Mouse (Mus musculus) heart, postnatal 0 days (tissue): ENCODE results near the gene Elf5. TPM values are rescaled to one million over a fixed set of nuclear protein-coding genes. Genes with fewer than 3 reads are reported as not detected.

Experiments
- ATAC-seq: fragments of 200-750 bp; cut with Nextera tagmentation; 2 replicates; pipeline ENCODE4 v1.8.0; 2017; ENCODE audit warnings: low read depth, moderate number of reproducible peaks, moderate library complexity; ENCODE audit not compliant: insufficient read depth
- DNase-seq: peaks from one replicate; pipeline ENCODE4 v3.0.0-alpha.2; 2016; ENCODE audit warnings: low spot score
- H3K27ac ChIP-seq: fragments of 300-500 bp; sonication (generic); 2 replicates; pipeline ENCODE4 v1.5.1; 2014; ENCODE audit warnings: low read depth, mild to moderate bottlenecking
- H3K27me3 ChIP-seq: fragments of 300-500 bp; sonication (generic); 2 replicates; pipeline ENCODE4 v1.6.1; 2014; ENCODE audit warnings: low read length, mixed read lengths; ENCODE audit not compliant: control insufficient read depth, insufficient read depth
- H3K36me3 ChIP-seq: fragments of 300-500 bp; sonication (generic); replicated peaks from 2 replicates; pipeline ENCODE4 v1.6.1; 2014; ENCODE audit warnings: low read length, mixed read lengths; ENCODE audit not compliant: control insufficient read depth, insufficient read depth
- H3K4me1 ChIP-seq: fragments of 300-500 bp; sonication (generic); 2 replicates; pipeline ENCODE4 v1.6.1; 2014; ENCODE audit warnings: antibody characterized with exemption; ENCODE audit not compliant: control insufficient read depth, insufficient read depth
- H3K4me2 ChIP-seq: fragments of 300-500 bp; sonication (generic); 2 replicates; pipeline ENCODE4 v1.6.1; 2014; ENCODE audit warnings: low read depth, mild to moderate bottlenecking, low read length, moderate library complexity
- H3K4me3 ChIP-seq: fragments of 300-500 bp; sonication (generic); 2 replicates; pipeline ENCODE4 v1.5.1; 2014; ENCODE audit warnings: low read depth, low read length
- H3K9ac ChIP-seq: fragments of 300-500 bp; sonication (generic); replicated peaks from 2 replicates; pipeline ENCODE4 v1.6.1; 2014; ENCODE audit warnings: low read depth, low read length, mixed read lengths
- H3K9me3 ChIP-seq: fragments of 300-500 bp; sonication (generic); replicated peaks from 2 replicates; pipeline ENCODE4 v1.6.1; 2016; ENCODE audit warnings: low read length; ENCODE audit not compliant: control insufficient read depth
- CTCF ChIP-seq: IDR thresholded peaks from 2 replicates; pipeline ENCODE4 v1.5.1; 2016; ENCODE audit warnings: antibody characterized with exemption, control low read depth, low read depth
- EP300 ChIP-seq: IDR thresholded peaks from 2 replicates; pipeline ENCODE4 v1.6.1; 2016; ENCODE audit warnings: antibody characterized with exemption, low read depth
- WGBS: fragments of 180-500 bp; shearing (Covaris S2); extraction: QIAGEN DNeasy Blood & Tissue Kit; methylation state at CpG from one replicate; pipeline ENCODE4 v1.1.7; 2014; 5-methylcytosine and 5-hydroxymethylcytosine counted together
- polyA plus RNA-seq: library from polyadenylated mRNA; unstranded; fragments of >200 nt; fragmentation: Nextera tagmentation; extraction: Ambion mirVana; gene quantifications from 2 replicates; pipeline ENCODE4 v1.2.1, GENCODE M21; 2015
- total RNA-seq: library from RNA; depleted of rRNA; stranded (reverse); fragments of >200 nt; gene quantifications from 2 replicates; pipeline ENCODE4 v1.2.3, GENCODE M21; 2014; ENCODE audit warnings: low replicate concordance

The Elf5 gene
- total and polyA plus RNA-seq, 2 experiments from 2014 or later = not detected

- ATAC-seq (no peak), DNase-seq (no peak)
- no peaks in the 10 kb centered on the region for H3K9me3 ChIP-seq
- no peak overlapping the region for H3K4me2 ChIP-seq
- no peaks in the 10 kb centered on the region for H3K36me3 ChIP-seq
- WGBS = 66% methylated on average over 4 of the region's 4 CpGs
- H3K27me3 ChIP-seq = no peaks in the 10 kb centered on the region
- TF ChIP-seq CTCF = no peak
- no peak for TF ChIP-seq EP300
- no peak overlapping the region for H3K4me3 ChIP-seq
- H3K27ac ChIP-seq = no peak overlapping the region
- no peaks in the 10 kb centered on the region for H3K4me1 ChIP-seq
- no peak overlapping the region for H3K9ac ChIP-seq
Measured at GRCm38 (mm10) chr2:103390086-103390988, 21.2 kb upstream of the Elf5 start.

DNA sequence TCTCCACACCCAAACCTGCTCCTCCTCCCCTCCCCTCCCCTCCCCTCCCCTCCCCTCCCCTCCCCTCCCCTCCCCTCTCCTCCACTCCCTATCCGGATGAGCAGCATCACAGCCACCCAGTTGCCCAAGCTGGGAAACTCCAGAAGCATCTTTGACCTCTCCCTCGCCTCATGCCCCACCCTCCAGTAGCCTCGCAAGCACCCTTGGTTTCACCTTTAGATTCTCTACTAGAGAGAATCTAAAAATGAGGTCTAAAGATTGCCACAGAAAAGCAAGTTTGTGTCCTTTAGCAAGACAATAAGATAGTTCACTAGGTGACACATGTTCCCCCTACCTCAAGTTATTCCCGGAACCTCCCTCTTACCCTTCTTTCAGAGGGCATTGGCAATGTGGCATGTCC is 19.9 kb upstream of the Elf5 start:
- ATAC-seq = no peak
- WGBS = 78% methylated on average over 4 of the region's 4 CpGs
- no peak for TF ChIP-seq CTCF
- TF ChIP-seq EP300 = no peak

DNA sequence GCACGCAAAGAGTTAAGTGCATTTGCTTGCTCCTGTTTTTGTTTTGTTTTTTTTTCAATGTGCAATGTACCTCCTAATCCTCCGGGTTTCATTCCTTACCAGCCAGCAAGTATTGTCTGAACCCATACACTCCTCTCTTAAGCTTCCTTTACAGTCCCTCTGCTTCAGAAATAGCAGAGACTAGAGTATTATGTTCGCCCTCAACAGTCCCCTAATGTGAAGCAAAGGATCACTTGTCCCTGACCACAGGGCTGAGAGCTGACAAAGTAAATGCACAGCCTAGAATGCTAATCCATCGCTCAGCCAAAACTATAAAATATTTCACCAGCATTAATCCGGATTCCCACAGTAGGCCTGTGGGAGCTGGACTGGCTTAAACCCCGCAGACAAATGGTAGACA is 13.4 kb upstream of the Elf5 start:
- Histone ChIP-seq H3K4me1 (no peaks in the 10 kb centered on the region), H3K4me3 (no peak overlapping the region), H3K4me2 (no peak overlapping the region), H3K27ac (no peak overlapping the region), H3K36me3 (no peaks in the 10 kb centered on the region), H3K9me3 (no peaks in the 10 kb centered on the region), H3K9ac (no peak overlapping the region), H3K27me3 (no peaks in the 10 kb centered on the region)
- 76% methylated on average over 6 of the region's 6 CpGs for WGBS
- DNase-seq = no peak
- no peak for TF ChIP-seq CTCF
- TF ChIP-seq EP300 = no peak
- ATAC-seq = no peak

More for the DNA sequence above, 19.9 kb upstream of the Elf5 start:
- no peak overlapping the region for H3K27ac ChIP-seq
- H3K36me3 ChIP-seq = no peaks in the 10 kb centered on the region
- DNase-seq = no peak
- H3K4me2 ChIP-seq = no peak overlapping the region
- no peak overlapping the region for H3K9ac ChIP-seq
- H3K4me3 ChIP-seq = no peak overlapping the region
- no peaks in the 10 kb centered on the region for H3K27me3 ChIP-seq
- H3K9me3 ChIP-seq = no peaks in the 10 kb centered on the region
- H3K4me1 ChIP-seq = no peaks in the 10 kb centered on the region

DNA sequence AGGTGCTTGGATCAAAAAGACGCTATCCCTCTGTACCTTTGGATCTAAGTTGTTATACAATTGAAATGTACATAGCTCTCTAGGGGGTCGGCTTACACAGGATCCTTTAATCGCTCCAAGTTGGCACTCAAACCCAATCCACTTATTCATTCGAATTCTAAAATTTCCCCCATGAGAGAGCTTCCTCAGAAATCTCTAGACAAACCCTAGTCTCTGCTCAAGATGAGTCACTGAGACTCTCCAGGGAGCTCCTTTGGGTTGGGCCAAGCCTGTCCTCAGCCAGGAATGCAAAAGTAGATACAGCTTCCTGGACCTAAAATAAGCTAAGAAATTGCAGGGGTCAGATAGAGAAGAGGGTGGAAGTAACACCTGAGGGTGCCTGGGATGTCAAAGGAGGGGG is 10.8 kb upstream of the Elf5 start:
- no peak overlapping the region for H3K4me2 ChIP-seq
- 69% methylated on average over 4 of the region's 4 CpGs for WGBS
- no peak for DNase-seq
- no peak overlapping the region for H3K4me3 ChIP-seq
- no peaks in the 10 kb centered on the region for H3K4me1 ChIP-seq
- TF ChIP-seq CTCF (no peak), EP300 (no peak)
- H3K27me3 ChIP-seq = no peaks in the 10 kb centered on the region
- H3K27ac ChIP-seq = no peak overlapping the region
- no peak for ATAC-seq
- no peaks in the 10 kb centered on the region for H3K9me3 ChIP-seq
- H3K36me3 ChIP-seq = no peaks in the 10 kb centered on the region
- H3K9ac ChIP-seq = no peak overlapping the region

- TF ChIP-seq CTCF = no peak
- TF ChIP-seq EP300 = no peak
- Histone ChIP-seq H3K4me3 (no peak overlapping the region), H3K9me3 (no peaks in the 10 kb centered on the region), H3K4me2 (no peak overlapping the region), H3K9ac (no peak overlapping the region), H3K4me1 (no peaks in the 10 kb centered on the region), H3K27me3 (no peaks in the 10 kb centered on the region), H3K36me3 (no peaks in the 10 kb centered on the region), H3K27ac (no peak overlapping the region)
- WGBS = 73% methylated on average over 3 of the region's 3 CpGs
- no peak for ATAC-seq
- no peak for DNase-seq
Measured at GRCm38 (mm10) chr2:103406239-103406638, 5.2 kb upstream of the Elf5 start.

GRCm38 (mm10) chr2:103411816-103412215 is 328 bp downstream of the Elf5 start:
- Histone ChIP-seq H3K27ac (no peak overlapping the region), H3K4me1 (no peaks in the 10 kb centered on the region), H3K9ac (no peak overlapping the region), H3K27me3 (no peaks in the 10 kb centered on the region), H3K4me3 (no peak overlapping the region), H3K4me2 (no peak overlapping the region), H3K9me3 (no peaks in the 10 kb centered on the region), H3K36me3 (no peaks in the 10 kb centered on the region)
- DNase-seq = no peak
- TF ChIP-seq CTCF (no peak), EP300 (no peak)
- WGBS = 74% methylated on average over 3 of the region's 3 CpGs
- ATAC-seq = no peak
